Mouse (Mus musculus) lung, embryonic 14.5 days (tissue): Measurements from ENCODE around the gene Adgrd1. TPM values are rescaled to one million over a fixed set of nuclear protein-coding genes. Genes with fewer than 3 reads are reported as not detected.
A peak's percentile ranks its signal among the peaks of the same experiment; 100 is the strongest.

Experiments used
- ATAC-seq: fragments of 200-750 bp; cut with Nextera tagmentation; 2 replicates; pipeline ENCODE4 v1.8.0; 2017; ENCODE audit warnings: mild to moderate bottlenecking, moderate TSS enrichment, moderate library complexity; ENCODE audit not compliant: insufficient read depth
- DNase-seq: peaks from one replicate; pipeline ENCODE4 v3.0.0-alpha.2; 2015
- H3K27ac ChIP-seq: fragments of 300-500 bp; sonication (generic); 2 replicates; pipeline ENCODE4 v1.5.1; 2014; ENCODE audit warnings: low read depth, mild to moderate bottlenecking, moderate library complexity
- H3K27me3 ChIP-seq: fragments of 300-500 bp; sonication (generic); 2 replicates; pipeline ENCODE4 v1.6.1; 2014; ENCODE audit warnings: low read length, control low read depth; ENCODE audit not compliant: insufficient read depth
- H3K36me3 ChIP-seq: fragments of 300-500 bp; sonication (generic); 2 replicates; pipeline ENCODE4 v1.6.1; 2014; ENCODE audit warnings: control low read depth; ENCODE audit not compliant: insufficient read depth
- H3K4me1 ChIP-seq: fragments of 300-500 bp; sonication (generic); 2 replicates; pipeline ENCODE4 v1.6.1; 2014; ENCODE audit warnings: antibody characterized with exemption, control low read depth; ENCODE audit not compliant: insufficient read depth
- H3K4me2 ChIP-seq: fragments of 300-500 bp; sonication (generic); 2 replicates; pipeline ENCODE4 v1.6.1; 2014; ENCODE audit warnings: mild to moderate bottlenecking
- H3K4me3 ChIP-seq: fragments of 300-500 bp; sonication (generic); 2 replicates; pipeline ENCODE4 v1.5.1; 2014; ENCODE audit warnings: low read depth, low read length
- H3K9ac ChIP-seq: fragments of 300-500 bp; sonication (generic); 2 replicates; pipeline ENCODE4 v1.6.1; 2014
- H3K9me3 ChIP-seq: fragments of 300-500 bp; sonication (generic); 2 replicates; pipeline ENCODE4 v1.6.1; 2016; ENCODE audit warnings: low read depth, low read length, control low read depth
- CTCF ChIP-seq: IDR thresholded peaks from 2 replicates; pipeline ENCODE4 v1.5.1; 2016; ENCODE audit warnings: antibody characterized with exemption, low read depth
- WGBS: fragments of 180-500 bp; shearing (Covaris S2); extraction: QIAGEN DNeasy Blood & Tissue Kit; methylation state at CpG from one replicate; pipeline ENCODE4 v1.1.7; 2014; 5-methylcytosine and 5-hydroxymethylcytosine counted together
- polyA plus RNA-seq: library from polyadenylated mRNA; unstranded; fragments of >200 nt; fragmentation: Nextera tagmentation; extraction: Ambion mirVana; gene quantifications from 2 replicates; pipeline ENCODE4 v1.2.1, GENCODE M21; 2014

The Adgrd1 gene
- polyA plus RNA-seq, 1 experiment from 2014 or later: 0.47 TPM

DNA sequence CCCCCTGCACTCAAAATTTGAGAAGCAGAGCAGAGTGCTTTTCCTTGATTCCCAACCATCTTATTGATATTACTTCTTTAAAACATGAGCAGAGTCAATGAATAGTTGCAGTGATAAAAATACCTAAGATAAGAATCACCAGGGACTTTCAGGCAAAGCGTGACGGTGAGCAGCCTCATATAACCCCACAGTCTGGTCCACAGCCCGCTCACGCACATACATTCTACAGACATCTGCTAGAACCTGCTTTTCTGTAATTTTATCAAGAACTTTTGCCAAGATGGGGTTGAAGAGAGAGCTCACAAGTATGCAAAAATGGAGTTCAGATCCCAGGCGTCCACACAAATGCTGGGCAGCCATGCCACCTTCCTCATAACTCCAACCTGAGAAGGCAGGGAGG is 40.9 kb downstream of the Adgrd1 start:
- Histone ChIP-seq H3K4me1 (no peaks in the 10 kb centered on the region), H3K36me3 (no peaks in the 10 kb centered on the region), H3K9ac (no peak overlapping the region), H3K9me3 (no peaks in the 10 kb centered on the region), H3K27me3 (no peaks in the 10 kb centered on the region), H3K27ac (no peak overlapping the region), H3K4me3 (no peak overlapping the region), H3K4me2 (no peak overlapping the region)
- TF ChIP-seq CTCF: no peak
- DNase-seq (no peak), ATAC-seq (no peak)
- 72% methylated on average over 5 of the region's 5 CpGs for WGBS

DNA sequence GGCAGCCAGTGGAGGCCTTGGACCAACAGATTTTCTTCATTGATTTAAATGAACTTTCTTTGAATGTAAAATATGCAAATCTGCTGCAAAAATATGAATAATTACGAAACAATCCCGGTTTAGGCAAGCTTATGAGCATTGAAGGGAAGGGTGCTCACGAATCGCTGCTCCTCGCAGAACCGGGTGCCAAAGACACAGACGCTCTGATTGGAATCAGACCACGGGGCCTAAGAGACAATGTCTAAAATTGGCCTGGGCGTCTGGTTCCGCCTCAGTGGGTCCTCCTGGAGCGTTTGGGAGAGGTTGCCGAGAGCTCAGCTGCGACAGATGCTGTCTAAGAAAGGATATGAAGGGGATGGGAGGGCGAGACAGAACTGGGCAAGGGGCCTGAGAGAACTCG is 42.0 kb downstream of the Adgrd1 start:
- no peak for TF ChIP-seq CTCF
- H3K27ac ChIP-seq: no peak overlapping the region
- no peaks in the 10 kb centered on the region for H3K4me1 ChIP-seq
- no peak overlapping the region for H3K9ac ChIP-seq
- H3K27me3 ChIP-seq: no peaks in the 10 kb centered on the region
- no peak for DNase-seq
- no peaks in the 10 kb centered on the region for H3K36me3 ChIP-seq
- no peak overlapping the region for H3K4me2 ChIP-seq
- 84% methylated on average over 15 of the region's 15 CpGs for WGBS
- no peak for ATAC-seq
- H3K9me3 ChIP-seq: no peaks in the 10 kb centered on the region
- no peak overlapping the region for H3K4me3 ChIP-seq

DNA sequence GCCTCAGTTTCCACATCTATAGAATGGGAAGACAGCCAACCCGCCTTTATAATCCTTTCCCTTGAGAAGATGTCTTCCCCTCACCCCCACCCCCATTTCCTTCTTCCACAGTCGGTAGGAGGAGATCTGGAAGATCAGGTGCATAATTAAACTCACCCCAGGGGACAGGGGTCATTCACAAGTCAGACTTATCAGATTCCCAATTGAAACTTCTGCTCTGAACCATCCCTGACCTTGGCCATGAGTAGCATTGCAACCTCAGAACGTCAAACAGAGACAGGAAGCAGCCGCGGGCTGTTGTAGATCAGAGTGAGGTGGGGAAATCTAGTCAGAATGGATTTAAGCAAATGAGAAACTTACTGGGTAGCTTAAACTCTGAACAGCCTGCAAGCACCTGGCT is 46.3 kb downstream of the Adgrd1 start:
- Histone ChIP-seq H3K27me3 (no peaks in the 10 kb centered on the region), H3K4me2 (no peak overlapping the region), H3K4me3 (no peak overlapping the region), H3K9me3 (no peaks in the 10 kb centered on the region), H3K36me3 (no peaks in the 10 kb centered on the region), H3K9ac (no peak overlapping the region), H3K27ac (no peak overlapping the region), H3K4me1 (no peaks in the 10 kb centered on the region)
- DNase-seq (no peak), ATAC-seq (no peak)
- TF ChIP-seq CTCF: no peak
- 49% methylated on average over 5 of the region's 5 CpGs for WGBS

DNA sequence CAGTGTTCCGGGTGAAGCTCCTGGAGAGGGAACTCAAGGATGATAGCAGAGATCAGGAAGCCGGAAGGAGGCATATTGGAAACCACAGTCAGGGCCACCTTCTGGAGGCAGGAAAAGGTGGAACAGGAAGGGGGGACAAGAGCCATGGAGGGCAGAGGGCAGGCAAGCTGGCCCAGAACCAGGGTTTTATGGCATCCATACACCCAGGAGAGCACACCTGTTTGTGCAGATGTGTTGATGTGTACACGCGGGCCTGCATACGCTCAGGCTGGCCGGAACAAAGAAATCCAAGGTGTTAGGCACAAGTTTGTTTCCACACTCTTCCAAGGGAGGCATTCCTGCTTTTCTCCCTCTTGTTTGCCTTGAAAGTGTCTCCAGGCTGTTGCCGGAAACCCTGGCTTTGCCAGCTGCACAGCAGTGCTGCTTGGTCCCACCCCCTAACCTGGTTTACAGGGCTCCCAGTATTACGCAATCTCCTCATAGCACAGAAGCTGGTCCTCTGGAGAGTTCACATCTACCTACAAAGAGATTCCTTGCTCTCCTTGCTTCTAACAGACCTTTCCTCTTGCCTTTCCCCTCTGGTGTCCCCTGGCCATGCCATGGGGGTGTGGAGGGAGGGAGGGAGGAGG is 48.9 kb downstream of the Adgrd1 start:
- 69% methylated on average over 8 of the region's 8 CpGs for WGBS
- no peak overlapping the region for H3K27ac ChIP-seq
- no peak overlapping the region for H3K4me2 ChIP-seq
- no peak overlapping the region for H3K9ac ChIP-seq
- DNase-seq (peak; percentile 52), ATAC-seq (no peak)
- no peaks in the 10 kb centered on the region for H3K27me3 ChIP-seq
- no peaks in the 10 kb centered on the region for H3K36me3 ChIP-seq
- H3K4me3 ChIP-seq: no peak overlapping the region
- no peak for TF ChIP-seq CTCF
- H3K4me1 ChIP-seq: no peaks in the 10 kb centered on the region
- no peaks in the 10 kb centered on the region for H3K9me3 ChIP-seq

DNA sequence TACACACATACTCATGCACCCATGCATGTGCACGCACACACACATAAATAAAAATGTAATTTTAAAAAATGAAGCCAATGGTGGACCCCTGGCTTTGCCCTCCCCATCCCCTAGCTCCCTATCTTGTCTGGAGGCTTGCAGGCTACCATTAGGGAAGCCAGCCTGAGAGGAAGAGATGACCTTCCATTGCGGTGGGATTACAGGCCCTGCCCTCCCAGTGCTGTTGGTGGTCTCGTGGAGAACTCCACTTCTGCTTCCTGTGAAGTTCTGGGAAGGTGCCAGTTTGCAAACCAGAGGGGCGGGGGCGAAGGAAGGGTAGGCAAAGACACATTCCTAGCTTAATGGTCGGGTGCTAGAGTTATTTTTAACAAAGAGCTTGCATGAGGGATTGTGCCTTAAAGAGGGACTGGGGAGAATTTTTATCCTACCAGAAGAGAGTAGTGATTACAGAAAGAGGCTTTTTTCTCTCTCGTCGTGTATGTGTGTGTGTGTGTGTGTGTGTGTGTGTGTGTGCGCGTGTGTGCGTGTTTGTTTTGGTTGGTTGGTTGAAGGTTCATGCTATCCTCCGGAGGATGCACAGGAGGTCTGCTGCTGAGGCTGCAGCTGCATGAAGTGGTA is 50.5 kb downstream of the Adgrd1 start:
- no peak for ATAC-seq
- Histone ChIP-seq H3K27ac (no peak overlapping the region), H3K4me1 (no peaks in the 10 kb centered on the region), H3K9ac (no peak overlapping the region), H3K36me3 (no peaks in the 10 kb centered on the region), H3K4me2 (no peak overlapping the region), H3K4me3 (no peak overlapping the region), H3K9me3 (no peaks in the 10 kb centered on the region), H3K27me3 (no peaks in the 10 kb centered on the region)
- DNase-seq: peak; percentile 40
- TF ChIP-seq CTCF: no peak
- WGBS: 49% methylated on average over 12 of the region's 12 CpGs

DNA sequence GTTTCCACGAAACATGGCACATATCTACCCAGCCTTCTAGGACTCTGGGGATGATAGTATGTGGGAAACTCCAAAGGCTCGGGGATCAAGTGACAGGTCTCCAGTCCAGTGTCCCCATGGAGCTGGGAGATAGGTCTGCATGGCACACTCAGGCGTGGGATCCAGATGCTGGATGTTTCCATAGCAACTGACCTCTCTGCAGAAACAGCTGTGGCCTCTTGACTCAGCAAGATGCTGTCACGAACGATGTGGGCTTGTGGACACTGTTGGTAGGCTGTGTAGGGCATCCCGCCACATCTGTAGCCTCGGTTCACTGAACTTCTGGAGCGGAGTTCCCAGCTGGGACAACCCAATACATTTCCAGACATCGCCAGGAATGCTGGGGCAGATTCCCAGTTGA is 51.9 kb downstream of the Adgrd1 start:
- no peaks in the 10 kb centered on the region for H3K9me3 ChIP-seq
- no peaks in the 10 kb centered on the region for H3K27me3 ChIP-seq
- no peak overlapping the region for H3K27ac ChIP-seq
- ATAC-seq (no peak), DNase-seq (no peak)
- no peaks in the 10 kb centered on the region for H3K4me1 ChIP-seq
- H3K36me3 ChIP-seq: no peaks in the 10 kb centered on the region
- WGBS: 65% methylated on average over 9 of the region's 9 CpGs
- no peak overlapping the region for H3K9ac ChIP-seq
- H3K4me2 ChIP-seq: no peak overlapping the region
- H3K4me3 ChIP-seq: no peak overlapping the region
- TF ChIP-seq CTCF: no peak

DNA sequence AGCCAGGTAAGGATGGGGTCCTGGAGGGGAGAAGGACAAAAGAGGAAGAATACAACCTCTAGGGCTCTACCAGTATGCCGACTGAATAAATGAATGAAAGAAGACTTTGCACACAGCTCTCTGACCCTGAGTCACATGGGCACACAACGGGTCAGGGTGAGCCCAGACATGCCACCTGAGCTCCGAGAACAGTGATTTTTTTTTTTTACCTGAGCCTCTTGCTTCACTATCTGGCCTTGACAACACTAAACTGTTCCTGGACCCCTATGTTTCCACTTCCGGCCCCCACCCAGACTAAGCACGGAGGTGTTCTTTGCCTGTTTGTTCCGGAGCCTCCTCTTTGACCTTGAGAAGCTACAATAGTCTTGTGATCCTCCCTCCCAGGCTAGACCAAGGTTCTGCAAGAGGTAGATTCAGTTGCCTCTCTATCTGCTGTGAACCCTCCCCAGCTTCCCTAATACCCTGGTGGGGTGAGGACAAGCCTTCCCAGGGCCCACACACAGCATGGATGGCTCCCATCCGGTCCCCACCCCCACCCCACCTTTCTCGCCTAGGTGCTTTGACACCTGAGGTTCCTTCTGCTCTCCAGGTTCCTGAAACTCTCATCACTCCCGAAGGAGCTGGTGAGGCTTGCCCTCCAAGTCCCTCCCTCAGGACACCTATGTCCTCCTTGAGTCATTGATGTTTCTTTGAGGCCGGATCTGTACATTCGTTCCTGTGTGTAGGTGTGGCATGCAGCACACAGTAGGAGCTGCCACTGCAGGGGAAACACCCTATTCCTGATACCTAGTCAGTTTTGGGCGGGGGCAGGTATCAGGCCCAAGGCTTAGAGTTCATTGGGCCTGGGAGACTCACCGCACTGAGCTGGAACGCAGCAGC is 58.7 kb downstream of the Adgrd1 start:
- no peak for DNase-seq
- no peak overlapping the region for H3K9ac ChIP-seq
- no peaks in the 10 kb centered on the region for H3K27me3 ChIP-seq
- no peak for ATAC-seq
- 66% methylated on average over 14 of the region's 14 CpGs for WGBS
- no peak overlapping the region for H3K27ac ChIP-seq
- no peak overlapping the region for H3K4me2 ChIP-seq
- H3K4me1 ChIP-seq: no peaks in the 10 kb centered on the region
- H3K4me3 ChIP-seq: no peak overlapping the region
- no peak for TF ChIP-seq CTCF
- H3K9me3 ChIP-seq: no peaks in the 10 kb centered on the region
- no peaks in the 10 kb centered on the region for H3K36me3 ChIP-seq
